Mouse (Mus musculus) heart, adult 2 months (tissue): ENCODE results near the gene Neb. TPM values are rescaled to one million over a fixed set of nuclear protein-coding genes. Genes with fewer than 3 reads are reported as not detected.

Experiments used
- DNase-seq, 2 experiments: peaks; one replicate each; pipeline ENCODE4 v3.0.0; 2021
- H3K27ac ChIP-seq: fragments of 200-600 bp; 2 replicates; pipeline ENCODE4 v1.8.1; 2022
- H3K27me3 ChIP-seq: fragments of 200-500 bp; 2 replicates; pipeline ENCODE4 v1.6.1; 2012; ENCODE audit warnings: mild to moderate bottlenecking, low read length, inconsistent platforms, mixed read lengths; ENCODE audit not compliant: control insufficient read depth, insufficient read depth
- H3K36me3 ChIP-seq: fragments of 200-500 bp; 2 replicates; pipeline ENCODE4 v1.6.1; 2012; ENCODE audit warnings: low read length, inconsistent platforms; ENCODE audit not compliant: control insufficient read depth, insufficient read depth
- H3K4me1 ChIP-seq: fragments of 200-500 bp; 2 replicates; pipeline ENCODE4 v1.6.1; 2011; ENCODE audit warnings: low read length; ENCODE audit not compliant: control insufficient read depth, insufficient read depth
- H3K4me3 ChIP-seq: fragments of 200-600 bp; 2 replicates; pipeline ENCODE4 v1.8.1; 2022
- H3K79me2 ChIP-seq: fragments of 200-500 bp; replicated peaks from 2 replicates; pipeline ENCODE4 v1.6.1; 2012; ENCODE audit warnings: mild to moderate bottlenecking, inconsistent platforms, low read length, moderate library complexity, mixed read lengths; ENCODE audit not compliant: control insufficient read depth, insufficient read depth
- H3K9ac ChIP-seq: fragments of 200-500 bp; 2 replicates; pipeline ENCODE4 v1.6.1; 2012; ENCODE audit warnings: low read depth, mild to moderate bottlenecking, control low read depth, inconsistent platforms, low read length, mixed read lengths
- CTCF ChIP-seq: fragments of 200-600 bp; IDR thresholded peaks from 2 replicates; pipeline ENCODE4 v1.8.1; 2022; ENCODE audit warnings: antibody characterized with exemption, mild to moderate bottlenecking, moderate library complexity
- EP300 ChIP-seq: fragments of 200-500 bp; IDR thresholded peaks from 2 replicates; pipeline ENCODE4 v1.6.1; 2011; ENCODE audit warnings: low read depth, low read length, control low read depth; ENCODE audit not compliant: insufficient read depth
- POLR2A ChIP-seq: fragments of 200-500 bp; IDR thresholded peaks from 2 replicates; pipeline ENCODE4 v1.6.1; 2011; ENCODE audit warnings: mild to moderate bottlenecking, low read depth, low read length, control low read depth; ENCODE audit not compliant: insufficient read depth
- WGBS: fragments of 180-500 bp; shearing (Covaris S2); methylation state at CpG from one replicate; pipeline ENCODE4 v1.1.7; 2018; 5-methylcytosine and 5-hydroxymethylcytosine counted together
- intact Hi-C: fragments of 180-260 bp; cut with DNase I; formaldehyde crosslinking; loops from one replicate; pipeline ENCODE4 v1.15.1; 2025
- polyA plus RNA-seq: library from polyadenylated mRNA; depleted of rRNA; stranded (reverse); fragments of >200 nt; gene quantifications from 2 replicates; pipeline ENCODE4 v1.2.3, GENCODE M21; 2012
- total RNA-seq, 2 experiments: library from RNA; stranded (reverse); gene quantifications; 2 replicates each; pipeline ENCODE4 v1.2.3; 2021

Gene Neb
- total and polyA plus RNA-seq, 3 experiments: 1.0 to 10.2 (median 7.6) TPM

GRCm38 (mm10) chr2:52419295-52419694 lies 41.0 kb upstream of the Neb start:
- no peak for TF ChIP-seq EP300
- no peak for TF ChIP-seq CTCF
- TF ChIP-seq POLR2A: no peak
- no peak for DNase-seq
- peaks cover 36% of the 10 kb centered on the region for H3K36me3 ChIP-seq
- intact Hi-C loops: no loop called here
- peaks cover 25% of the 10 kb centered on the region for H3K4me1 ChIP-seq
- no peaks in the 10 kb centered on the region for H3K27me3 ChIP-seq
- no peak overlapping the region for H3K4me3 ChIP-seq
- H3K79me2 ChIP-seq: peaks cover 13% of the 10 kb centered on the region
- 35% methylated on average over 6 of the region's 6 CpGs for WGBS
- H3K27ac ChIP-seq: no peak overlapping the region
- H3K9ac ChIP-seq: no peak overlapping the region

GRCm38 (mm10) chr2:52412524-52413037 lies 34.3 kb upstream of the Neb start:
- 83% methylated on average over 5 of the region's 5 CpGs for WGBS
- H3K4me1 ChIP-seq: peaks cover 1% of the 10 kb centered on the region
- TF ChIP-seq EP300 (no peak), POLR2A (no peak), CTCF (no peak)
- no peak overlapping the region for H3K4me3 ChIP-seq
- no peaks in the 10 kb centered on the region; the same call in 1 of the 2 replicates for H3K79me2 ChIP-seq
- no peak for DNase-seq
- no peak overlapping the region for H3K9ac ChIP-seq
- peaks cover 9% of the 10 kb centered on the region for H3K36me3 ChIP-seq
- no peaks in the 10 kb centered on the region for H3K27me3 ChIP-seq
- intact Hi-C loops: no loop called here
- no peak overlapping the region for H3K27ac ChIP-seq

GRCm38 (mm10) chr2:52406480-52406879 lies 28.2 kb upstream of the Neb start:
- 81% methylated on average over 1 of the region's 1 CpGs for WGBS
- Histone ChIP-seq H3K79me2 (no peaks in the 10 kb centered on the region; the same call in 1 of the 2 replicates), H3K27me3 (no peaks in the 10 kb centered on the region), H3K27ac (no peak overlapping the region), H3K4me1 (no peaks in the 10 kb centered on the region), H3K9ac (no peak overlapping the region), H3K36me3 (peaks cover 7% of the 10 kb centered on the region), H3K4me3 (no peak overlapping the region)
- intact Hi-C loops: loop anchor here (1.0 to 5.0 kb wide), 3 partner anchors 44 to 186 kb away; no protein-coding TSS in a partner anchor
- DNase-seq: no peak
- no peak for TF ChIP-seq EP300
- TF ChIP-seq CTCF: peak; percentile 79

DNA sequence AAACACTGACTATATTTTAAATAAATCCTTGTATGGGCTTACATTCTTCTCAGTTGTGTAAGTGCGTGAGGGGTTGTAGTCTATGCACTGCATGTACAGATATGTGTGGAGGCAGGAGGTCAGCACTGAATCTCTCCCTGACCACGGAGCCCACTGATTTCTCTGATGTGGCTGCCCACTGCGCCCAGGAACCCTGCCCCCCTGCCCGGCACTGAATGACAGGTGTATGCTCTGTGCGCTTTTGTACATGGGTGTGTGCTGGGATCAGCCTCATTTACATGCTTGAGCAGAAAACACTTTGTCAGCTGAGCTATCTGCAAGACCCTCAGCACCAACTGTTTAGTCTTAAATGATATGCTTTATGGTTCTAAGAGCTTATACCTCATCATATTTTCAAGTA lies 27.0 kb upstream of the Neb start:
- H3K79me2 ChIP-seq: no peaks in the 10 kb centered on the region; the same call in 1 of the 2 replicates
- no peak overlapping the region for H3K27ac ChIP-seq
- DNase-seq: no peak
- H3K4me3 ChIP-seq: no peak overlapping the region
- TF ChIP-seq CTCF: no peak
- TF ChIP-seq EP300: no peak
- no peaks in the 10 kb centered on the region for H3K4me1 ChIP-seq
- 93% methylated on average over 5 of the region's 5 CpGs for WGBS
- intact Hi-C loops: loop anchor here (5.0 kb wide), 2 partner anchors 43 to 187 kb away; no protein-coding TSS in a partner anchor
- no peaks in the 10 kb centered on the region for H3K27me3 ChIP-seq
- H3K36me3 ChIP-seq: peaks cover 4% of the 10 kb centered on the region; the same call in 1 of the 2 replicates
- H3K9ac ChIP-seq: no peak overlapping the region

GRCm38 (mm10) chr2:52394529-52394928 lies 16.3 kb upstream of the Neb start:
- H3K27me3 ChIP-seq: no peaks in the 10 kb centered on the region
- no peak for DNase-seq
- H3K9ac ChIP-seq: no peak overlapping the region
- H3K36me3 ChIP-seq: no peaks in the 10 kb centered on the region
- intact Hi-C loops: no loop called here
- TF ChIP-seq POLR2A: no peak
- no peak for TF ChIP-seq EP300
- TF ChIP-seq CTCF: no peak
- 75% methylated on average over 5 of the region's 5 CpGs for WGBS
- H3K79me2 ChIP-seq: no peaks in the 10 kb centered on the region
- no peak overlapping the region for H3K4me3 ChIP-seq
- H3K27ac ChIP-seq: no peak overlapping the region
- no peaks in the 10 kb centered on the region; the same call in 1 of the 2 replicates for H3K4me1 ChIP-seq

GRCm38 (mm10) chr2:52390415-52390975 lies 12.2 kb upstream of the Neb start:
- no peaks in the 10 kb centered on the region for H3K27me3 ChIP-seq
- DNase-seq: no peak
- peaks cover 3% of the 10 kb centered on the region; the same call in 1 of the 2 replicates for H3K36me3 ChIP-seq
- no peaks in the 10 kb centered on the region for H3K79me2 ChIP-seq
- no peak overlapping the region for H3K4me3 ChIP-seq
- no peak overlapping the region for H3K9ac ChIP-seq
- no peaks in the 10 kb centered on the region; the same call in 1 of the 2 replicates for H3K4me1 ChIP-seq
- intact Hi-C loops: no loop called here
- TF ChIP-seq POLR2A (no peak), EP300 (no peak), CTCF (no peak)
- 53% methylated on average over 2 of the region's 2 CpGs for WGBS
- no peak overlapping the region for H3K27ac ChIP-seq
